Mouse (Mus musculus): ENCODE data around the gene Eif3k. TPM values are rescaled to one million over a fixed set of nuclear protein-coding genes. Genes with fewer than 3 reads are reported as not detected.

Eif3k gene
- total RNA-seq, 1 experiment: 474 TPM

- Histone ChIP-seq H3K4me1 (ENCODE audit: control insufficient read depth in 2 of 2, insufficient read depth in 2 of 2, low read length in 2 of 2, poor library complexity in 1 of 2) (peaks cover 21 to 64% of the 10 kb centered on the region in 2 experiments), H3K36me3 (ENCODE audit: control insufficient read depth, insufficient read depth, low read length, poor library complexity, severe bottlenecking) (peaks cover 30% of the 10 kb centered on the region), H3K27ac (ENCODE audit: insufficient read depth, low read depth, low read length, poor library complexity, severe bottlenecking) (peak overlapping the region; percentile 35), H3K9ac (ENCODE audit: insufficient read depth, low read depth, low read length, poor library complexity, severe bottlenecking) (no peak overlapping the region), H3K9me3 (ENCODE audit: control insufficient read depth, insufficient read depth, low read depth, low read length) (no peaks in the 10 kb centered on the region), H3K4me3 (ENCODE audit: insufficient read depth in 1 of 2, low read depth in 1 of 2, low read length in 2 of 2, poor library complexity in 1 of 2, severe bottlenecking in 1 of 2) (no peak overlapping the region)
- in situ Hi-C loops (cut with MboI; ENCODE audit: low sequenced_read_pairs in 2 of 2, unreplicated experiment in 2 of 2): no loop called here
- no peak for DNase-seq (ENCODE audit: low read depth, low spot score)
- TF ChIP-seq ZC3H11A (IDR thresholded peaks at IDR 0.05; ENCODE audit: borderline replicate concordance, low read depth, low read length): no peak
- no peak for TF ChIP-seq ZNF384 (IDR thresholded peaks at IDR 0.05; ENCODE audit: low read depth, low read length)
- no peak for TF ChIP-seq CHD2 (IDR thresholded peaks at IDR 0.05; ENCODE audit: low read depth, low read length)
- TF ChIP-seq HCFC1 (IDR thresholded peaks at IDR 0.05; ENCODE audit: borderline replicate concordance, insufficient read depth, low read length): no peak
- TF ChIP-seq MAFK (IDR thresholded peaks at IDR 0.05; ENCODE audit: insufficient read depth, low read depth, low read length): no peak
Measured at GRCm38 (mm10) chr7:28936787-28937186, 44.9 kb downstream of the Eif3k start.

- peaks cover 27 to 67% of the 10 kb centered on the region in 2 experiments for H3K4me1 ChIP-seq (ENCODE audit: control insufficient read depth in 2 of 2, insufficient read depth in 2 of 2, low read length in 2 of 2, poor library complexity in 1 of 2)
- no peak for DNase-seq (ENCODE audit: low read depth, low spot score)
- H3K9ac ChIP-seq (ENCODE audit: insufficient read depth, low read depth, low read length, poor library complexity, severe bottlenecking): no peak overlapping the region
- TF ChIP-seq CHD2 (IDR thresholded peaks at IDR 0.05; ENCODE audit: low read depth, low read length): no peak
- TF ChIP-seq HCFC1 (IDR thresholded peaks at IDR 0.05; ENCODE audit: borderline replicate concordance, insufficient read depth, low read length): no peak
- TF ChIP-seq MAFK (IDR thresholded peaks at IDR 0.05; ENCODE audit: insufficient read depth, low read depth, low read length): no peak
- TF ChIP-seq ZC3H11A (IDR thresholded peaks at IDR 0.05; ENCODE audit: borderline replicate concordance, low read depth, low read length): no peak
- TF ChIP-seq ZNF384 (IDR thresholded peaks at IDR 0.05; ENCODE audit: low read depth, low read length): no peak
- H3K9me3 ChIP-seq (ENCODE audit: control insufficient read depth, insufficient read depth, low read depth, low read length): no peaks in the 10 kb centered on the region
- H3K36me3 ChIP-seq (ENCODE audit: control insufficient read depth, insufficient read depth, low read length, poor library complexity, severe bottlenecking): peaks cover 34% of the 10 kb centered on the region
- in situ Hi-C loops (cut with MboI; ENCODE audit: low sequenced_read_pairs in 2 of 2, unreplicated experiment in 2 of 2): no loop called here
- H3K27ac ChIP-seq (ENCODE audit: insufficient read depth, low read depth, low read length, poor library complexity, severe bottlenecking): peak overlapping the region; percentile 40; the same call in 1 of the 2 replicates
- H3K4me3 ChIP-seq (ENCODE audit: insufficient read depth in 1 of 2, low read depth in 1 of 2, low read length in 2 of 2, poor library complexity in 1 of 2, severe bottlenecking in 1 of 2): no peak overlapping the region
Measured at GRCm38 (mm10) chr7:28933825-28934224, 47.8 kb downstream of the Eif3k start.

GRCm38 (mm10) chr7:28932421-28933041 is 49.1 kb downstream of the Eif3k start:
- Histone ChIP-seq H3K4me3 (ENCODE audit: insufficient read depth in 1 of 2, low read depth in 1 of 2, low read length in 2 of 2, poor library complexity in 1 of 2, severe bottlenecking in 1 of 2) (no peak overlapping the region), H3K9ac (ENCODE audit: insufficient read depth, low read depth, low read length, poor library complexity, severe bottlenecking) (no peak overlapping the region), H3K27ac (ENCODE audit: insufficient read depth, low read depth, low read length, poor library complexity, severe bottlenecking) (no peak overlapping the region; the same call in 1 of the 2 replicates), H3K4me1 (ENCODE audit: control insufficient read depth in 2 of 2, insufficient read depth in 2 of 2, low read length in 2 of 2, poor library complexity in 1 of 2) (peaks cover 23 to 61% of the 10 kb centered on the region in 2 experiments), H3K9me3 (ENCODE audit: control insufficient read depth, insufficient read depth, low read depth, low read length) (no peaks in the 10 kb centered on the region), H3K36me3 (ENCODE audit: control insufficient read depth, insufficient read depth, low read length, poor library complexity, severe bottlenecking) (peaks cover 34% of the 10 kb centered on the region)
- TF ChIP-seq CHD2 (IDR thresholded peaks at IDR 0.05; ENCODE audit: low read depth, low read length) (no peak), ZC3H11A (IDR thresholded peaks at IDR 0.05; ENCODE audit: borderline replicate concordance, low read depth, low read length) (no peak), MAFK (IDR thresholded peaks at IDR 0.05; ENCODE audit: insufficient read depth, low read depth, low read length) (no peak), HCFC1 (IDR thresholded peaks at IDR 0.05; ENCODE audit: borderline replicate concordance, insufficient read depth, low read length) (no peak), ZNF384 (IDR thresholded peaks at IDR 0.05; ENCODE audit: low read depth, low read length) (no peak)
- in situ Hi-C loops (cut with MboI; ENCODE audit: low sequenced_read_pairs in 2 of 2, unreplicated experiment in 2 of 2): no loop called here
- peak; percentile 71 for DNase-seq (ENCODE audit: low read depth, low spot score)

- TF ChIP-seq ZC3H11A (IDR thresholded peaks at IDR 0.05; ENCODE audit: borderline replicate concordance, low read depth, low read length): no peak
- no peak for DNase-seq (ENCODE audit: low read depth, low spot score)
- no peak overlapping the region for H3K4me3 ChIP-seq (ENCODE audit: insufficient read depth in 1 of 2, low read depth in 1 of 2, low read length in 2 of 2, poor library complexity in 1 of 2, severe bottlenecking in 1 of 2)
- in situ Hi-C loops (cut with MboI; ENCODE audit: low sequenced_read_pairs in 2 of 2, unreplicated experiment in 2 of 2): no loop called here
- H3K4me1 ChIP-seq (ENCODE audit: control insufficient read depth in 2 of 2, insufficient read depth in 2 of 2, low read length in 2 of 2, poor library complexity in 1 of 2): peaks cover 26 to 57% of the 10 kb centered on the region in 2 experiments
- peaks cover 30% of the 10 kb centered on the region for H3K36me3 ChIP-seq (ENCODE audit: control insufficient read depth, insufficient read depth, low read length, poor library complexity, severe bottlenecking)
- no peak overlapping the region for H3K9ac ChIP-seq (ENCODE audit: insufficient read depth, low read depth, low read length, poor library complexity, severe bottlenecking)
- H3K9me3 ChIP-seq (ENCODE audit: control insufficient read depth, insufficient read depth, low read depth, low read length): no peaks in the 10 kb centered on the region
- H3K27ac ChIP-seq (ENCODE audit: insufficient read depth, low read depth, low read length, poor library complexity, severe bottlenecking): no peak overlapping the region
Measured at GRCm38 (mm10) chr7:28931695-28932039, 50.0 kb downstream of the Eif3k start.

Data from ES-E14 (cell line).